Mouse (Mus musculus): Measurements from ENCODE around the gene Rcsd1.

DNA sequence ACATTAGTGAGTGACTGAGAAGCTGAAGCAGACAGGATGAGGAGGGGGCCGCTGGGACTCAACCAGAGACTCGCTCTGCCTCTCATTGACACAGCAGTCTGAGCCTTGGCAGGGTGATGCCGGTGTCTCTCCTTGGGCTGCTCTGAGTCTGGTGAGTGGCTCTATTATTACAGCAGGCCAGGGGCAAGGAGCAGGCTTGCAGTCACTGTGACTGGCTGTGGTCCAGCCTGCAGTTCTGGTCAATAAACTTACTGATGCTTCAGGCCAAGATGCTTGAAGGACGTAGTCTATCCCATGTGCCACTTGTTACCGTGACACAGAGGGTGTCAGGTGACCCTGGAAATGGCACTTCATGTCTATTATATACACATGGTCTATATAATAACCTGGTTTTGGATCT lies 43.8 kb downstream of the Rcsd1 start:
- no peak for TF ChIP-seq CTCF (IDR thresholded peaks at IDR 0.05; ENCODE audit: low read depth)
- no peak for TF ChIP-seq EP300 (IDR thresholded peaks at IDR 0.05; ENCODE audit: low read depth)
